Mouse (Mus musculus) adrenal gland, adult 8-10 months (tissue): ENCODE measurements around the gene Jup. TPM values are rescaled to one million over a fixed set of nuclear protein-coding genes. Genes with fewer than 3 reads are reported as not detected.
"Not testable (repeated sequence)": the region's sequence is repeated elsewhere in the genome, so short reads cannot be mapped to it uniquely, and the experiment has no call there.

ENCODE experiments used
- DNase-seq: peaks from one replicate; pipeline ENCODE4 v3.0.0; 2022
- total RNA-seq, 4 experiments: library from RNA; stranded (reverse); gene quantifications; 2 replicates each; pipeline ENCODE4 v1.2.4; 2022

The Jup gene
- total RNA-seq, 4 experiments from 2014 or later, result 57.5 to 101 (median 82.0) TPM

- peak; percentile 60 for DNase-seq
Observed at GRCm38 (mm10) chr11:100389931-100390445, 7.6 kb downstream of the Jup start.

- DNase-seq, result peak; percentile 63
Observed at GRCm38 (mm10) chr11:100388588-100388987, 9.0 kb downstream of the Jup start.

DNA sequence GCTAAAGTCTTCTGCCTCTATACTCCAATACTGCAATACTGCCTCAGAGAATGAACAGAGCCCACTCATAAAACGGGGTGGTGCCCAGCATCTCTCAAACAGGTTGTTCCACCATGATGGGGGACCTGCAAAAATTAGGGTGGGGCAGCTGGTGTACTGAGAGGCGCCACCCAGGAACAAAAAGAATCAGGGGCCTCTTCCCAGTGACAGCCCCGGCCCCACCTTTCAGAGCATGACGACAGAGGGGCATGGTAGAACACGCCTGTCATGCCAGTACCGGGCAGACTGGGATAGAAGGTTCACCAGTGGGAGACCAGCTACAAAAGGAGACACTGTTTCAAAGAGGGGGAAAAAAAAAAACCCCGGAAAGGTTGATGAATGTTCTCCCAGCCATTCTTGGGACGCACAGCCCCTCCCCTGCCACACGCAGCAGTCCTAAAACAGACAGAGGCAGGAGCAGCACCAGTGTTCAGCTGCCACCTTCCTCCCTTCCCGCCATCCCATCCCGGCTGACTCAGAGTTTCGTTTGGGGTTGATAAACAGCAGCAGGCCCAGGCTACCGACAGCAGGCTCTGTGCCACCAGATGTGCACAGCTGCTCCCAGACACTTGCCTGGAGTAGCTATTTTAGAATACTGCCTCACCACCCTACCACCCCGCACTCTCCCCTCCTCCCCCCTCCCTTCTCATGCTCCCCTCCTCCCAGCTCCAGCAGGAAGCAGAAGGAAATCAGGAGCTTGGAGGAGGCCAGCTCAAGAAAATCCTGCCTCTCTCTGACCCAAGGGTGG is 9.8 kb downstream of the Jup start:
- DNase-seq, result no peak

- no peak for DNase-seq
Observed at GRCm38 (mm10) chr11:100387111-100387510, 10.5 kb downstream of the Jup start.

DNA sequence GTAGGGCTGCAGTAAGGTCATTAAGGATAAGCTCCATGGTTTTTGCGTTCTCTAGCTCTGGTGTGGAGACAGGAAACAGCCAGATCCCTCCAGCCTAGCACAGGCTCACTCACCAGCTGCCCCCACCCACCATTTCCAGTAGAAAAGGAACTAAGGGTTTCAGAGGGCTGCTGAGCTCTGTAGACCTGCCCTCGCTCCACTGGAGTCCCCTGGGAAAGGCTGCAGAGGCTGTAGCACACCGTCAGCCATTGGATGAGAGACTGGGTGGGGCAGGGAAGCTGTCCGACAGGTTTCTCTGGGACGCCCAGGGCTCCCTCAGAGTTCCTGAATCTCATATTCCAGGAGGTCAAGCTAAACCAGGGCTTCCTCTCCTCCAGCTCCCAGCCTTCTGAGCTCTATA is 11.0 kb downstream of the Jup start:
- DNase-seq, result no peak

GRCm38 (mm10) chr11:100385016-100385415 is 12.5 kb downstream of the Jup start:
- no peak for DNase-seq

- no peak for DNase-seq
Observed at GRCm38 (mm10) chr11:100382682-100383081, 14.9 kb downstream of the Jup start.

DNA sequence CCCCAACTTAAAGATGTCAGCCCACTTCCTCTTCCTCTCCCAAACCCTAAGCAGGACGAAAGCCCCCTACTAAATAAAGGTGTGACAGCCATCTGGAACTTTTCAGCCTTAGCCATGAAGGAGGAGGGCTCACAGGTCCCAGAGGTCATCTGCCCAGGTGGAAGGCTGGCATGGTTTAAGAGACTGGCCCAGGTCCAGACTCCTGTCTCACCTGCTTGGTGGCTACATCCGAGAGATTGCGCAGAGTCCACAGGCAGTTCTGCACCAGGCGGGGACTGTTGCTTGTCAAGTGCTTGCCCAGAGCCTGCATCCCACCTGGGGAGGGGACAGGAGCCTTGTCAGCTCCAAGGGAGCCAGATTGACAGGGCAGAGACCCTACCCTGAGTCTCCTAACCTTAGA is 18.3 kb downstream of the Jup start:
- DNase-seq, result no peak

GRCm38 (mm10) chr11:100378446-100378845 is 19.1 kb downstream of the Jup start:
- DNase-seq, result no peak

DNA sequence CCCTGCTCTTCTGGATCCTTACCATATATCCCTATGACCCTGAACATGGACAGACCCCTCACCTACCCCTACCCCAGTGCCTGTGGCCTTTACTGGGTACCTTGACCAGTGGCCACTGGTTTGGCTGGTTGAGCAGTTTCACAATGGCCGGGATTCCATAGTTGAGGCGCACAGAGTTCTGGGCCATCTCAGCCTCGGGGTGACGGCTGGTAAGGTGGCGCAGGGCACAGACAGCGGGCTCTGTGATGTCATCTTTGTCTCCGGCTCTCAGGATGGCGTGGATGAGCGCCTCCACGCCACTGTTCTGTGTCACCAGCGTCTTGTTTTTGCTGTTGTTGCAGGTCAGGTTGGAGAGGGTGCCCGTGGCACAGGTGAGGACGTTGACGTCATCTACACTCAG is 19.6 kb downstream of the Jup start:
- no peak for DNase-seq

GRCm38 (mm10) chr11:100376746-100377389 is 20.7 kb downstream of the Jup start:
- DNase-seq, result no peak

DNA sequence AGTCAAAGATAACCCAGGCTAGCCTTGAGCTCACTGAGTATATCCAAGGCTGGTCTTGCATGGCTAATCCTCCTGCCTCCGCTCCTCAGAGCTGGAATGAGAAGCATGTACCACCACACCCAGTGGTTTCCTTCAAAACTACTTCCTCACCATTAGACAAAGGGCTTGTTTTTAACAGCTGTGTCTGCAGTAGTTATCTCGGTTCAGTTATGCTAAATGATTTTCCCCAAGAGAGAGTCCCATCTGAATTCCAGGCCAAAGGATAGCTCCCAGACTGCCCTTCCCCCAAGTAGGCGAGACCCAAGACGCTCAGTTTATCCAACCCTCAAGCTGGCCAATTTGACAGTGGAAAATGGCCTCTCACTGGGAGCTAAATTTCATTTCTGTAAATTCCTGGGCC is 21.6 kb downstream of the Jup start:
- no peak for DNase-seq

DNA sequence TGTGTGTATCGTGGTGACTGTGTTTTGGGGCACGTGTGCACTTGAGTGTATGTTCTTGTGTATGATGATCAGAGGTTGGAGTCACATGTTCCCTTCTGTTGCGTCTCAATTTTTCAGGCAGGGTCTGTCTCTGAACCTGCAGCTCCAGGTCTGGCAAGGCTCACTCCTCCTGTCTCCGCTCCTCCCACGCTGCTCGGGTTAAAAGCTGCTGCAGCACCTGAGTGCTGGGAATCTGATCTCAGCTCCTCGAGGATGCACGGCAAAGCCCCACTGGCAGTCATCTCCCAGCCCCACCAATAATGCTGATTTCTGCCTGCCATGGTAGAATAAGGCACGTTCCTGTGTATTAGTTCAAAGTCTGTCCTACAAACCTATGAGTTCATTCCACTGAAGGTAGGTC is 22.4 kb downstream of the Jup start:
- DNase-seq, result no peak

DNA sequence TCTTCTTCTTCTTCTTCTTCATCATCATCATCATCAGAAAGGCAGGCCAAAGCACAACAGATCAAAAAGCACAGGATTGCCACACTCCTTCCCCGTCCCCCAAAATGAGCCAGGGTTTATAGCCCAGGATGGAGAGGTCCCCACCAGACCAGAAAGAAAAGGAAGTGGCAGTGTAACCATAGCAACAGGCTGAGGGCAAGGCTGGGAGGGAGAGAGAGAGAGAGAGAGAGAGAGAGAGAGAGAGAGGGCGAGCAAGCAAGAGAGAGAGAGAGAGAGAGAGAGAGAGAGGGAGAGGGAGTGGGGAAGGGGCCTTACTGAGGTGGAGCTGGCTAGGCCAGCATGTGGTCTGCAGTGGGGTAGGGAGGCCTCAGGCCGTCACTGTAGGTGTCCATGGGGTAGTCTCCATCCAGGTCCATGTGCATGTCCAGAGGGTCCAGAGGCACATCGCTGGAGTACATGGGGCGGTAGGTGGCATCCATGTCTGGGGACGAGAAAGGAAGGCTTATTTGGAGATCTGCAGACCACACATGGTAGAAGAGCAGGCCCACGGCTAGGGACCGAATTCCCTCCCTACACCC is 25.5 kb downstream of the Jup start:
- no peak for DNase-seq

DNA sequence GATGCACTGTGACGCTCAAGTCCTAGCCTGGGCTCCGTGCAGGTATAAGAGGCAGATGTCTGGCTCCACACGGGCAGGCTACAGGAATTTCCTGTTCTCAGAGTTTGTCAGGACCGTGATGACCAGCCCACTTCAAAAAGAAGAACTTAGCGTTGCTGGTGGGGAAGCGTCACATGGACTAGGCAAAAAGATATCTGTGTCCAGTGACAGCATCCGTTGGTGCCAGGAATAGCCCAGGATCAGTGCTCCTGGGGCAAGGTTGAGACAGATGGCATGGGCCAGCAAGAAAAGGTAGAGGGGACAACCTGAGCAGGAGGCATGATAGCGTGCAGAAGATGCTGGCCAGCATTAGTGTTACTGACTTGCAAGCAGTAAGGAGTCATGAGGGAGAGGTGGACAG is 27.7 kb downstream of the Jup start:
- DNase-seq, result no peak

DNA sequence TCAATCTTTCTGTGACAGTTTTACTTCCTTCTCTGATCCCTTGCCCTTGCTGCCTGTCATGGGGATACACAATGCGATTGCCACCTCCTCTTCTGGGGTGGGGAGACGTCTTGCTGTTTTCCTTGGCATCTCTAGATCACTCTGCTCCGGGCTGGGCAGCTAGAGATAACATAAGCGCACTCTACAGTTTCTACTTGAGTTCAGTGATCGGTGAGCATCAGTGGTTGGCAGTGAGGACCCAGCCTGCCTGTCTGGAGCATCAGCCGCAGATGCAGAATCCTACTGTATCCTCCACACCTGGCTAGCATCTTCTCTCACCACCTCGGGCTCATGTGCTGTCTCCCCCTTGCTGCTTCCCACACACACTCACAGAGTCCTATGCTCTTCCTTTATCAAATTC is 28.4 kb downstream of the Jup start:
- DNase-seq, result no peak

- DNase-seq, result no peak
Observed at GRCm38 (mm10) chr11:100362979-100363562, 34.5 kb downstream of the Jup start.

DNA sequence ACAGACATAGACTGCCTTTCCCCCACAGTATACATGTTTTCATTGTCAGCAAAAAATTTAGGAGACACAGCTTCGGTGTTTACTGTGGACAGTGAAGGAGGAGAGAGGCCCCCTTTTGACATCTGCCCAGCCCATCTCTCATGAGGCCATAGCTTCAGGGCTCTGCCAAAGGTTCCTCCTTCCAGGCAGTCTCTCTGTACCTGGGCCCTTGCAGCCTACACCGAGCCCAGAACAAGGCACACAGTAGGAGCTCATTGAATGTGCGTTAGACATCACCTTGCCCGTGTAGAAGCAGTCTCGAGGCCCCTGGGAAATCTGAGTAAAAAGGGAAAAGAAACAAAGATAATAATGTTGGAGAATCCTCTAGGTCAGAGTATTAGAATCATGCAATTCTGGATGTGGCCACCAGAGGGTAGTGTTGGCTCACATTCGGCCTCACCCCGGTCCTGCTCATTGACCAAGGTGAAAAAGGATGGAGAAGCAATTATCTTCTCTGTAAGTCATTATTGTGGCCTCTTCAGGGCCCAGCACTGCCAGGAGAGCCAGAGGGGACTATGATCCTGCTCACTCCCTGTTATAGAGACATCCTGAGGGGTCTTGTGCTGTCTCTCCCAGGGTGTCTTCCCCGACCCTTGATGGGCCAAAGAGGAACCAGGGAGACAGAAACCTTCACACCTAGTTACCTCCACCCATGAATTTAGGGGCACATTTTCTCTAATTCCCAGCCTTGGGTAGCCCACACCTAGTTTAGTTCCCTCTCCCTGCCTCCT is 35.2 kb downstream of the Jup start:
- DNase-seq, result peak; percentile 43

- not testable (repeated sequence) for DNase-seq
Observed at GRCm38 (mm10) chr11:100361059-100361458, 36.5 kb downstream of the Jup start.

DNA sequence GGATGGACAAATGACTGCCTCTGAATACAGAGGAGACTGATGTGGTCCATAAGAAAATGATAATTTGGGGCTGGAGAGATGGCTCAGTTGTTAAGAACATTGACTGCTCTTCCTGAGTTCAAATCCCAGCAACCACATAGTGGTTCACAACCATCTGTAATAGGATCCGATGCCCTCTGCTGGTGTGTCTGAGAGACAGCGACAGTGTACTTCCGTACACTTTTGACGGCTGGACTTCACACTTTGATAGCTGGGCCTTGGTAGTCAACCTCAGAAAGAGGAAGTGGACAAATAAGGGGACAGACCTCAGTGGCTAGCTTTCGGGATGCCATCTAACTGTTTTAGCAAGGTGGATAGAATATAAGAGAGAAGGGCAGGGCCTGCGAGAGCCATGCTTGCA is 37.4 kb downstream of the Jup start:
- no peak for DNase-seq

- DNase-seq, result no peak
Observed at GRCm38 (mm10) chr11:100357408-100357807, 40.2 kb downstream of the Jup start.

GRCm38 (mm10) chr11:100356819-100357211 is 40.7 kb downstream of the Jup start:
- DNase-seq, result no peak
